Mouse (Mus musculus): ENCODE measurements around the gene Actl7b.

Actl7b gene

DNA sequence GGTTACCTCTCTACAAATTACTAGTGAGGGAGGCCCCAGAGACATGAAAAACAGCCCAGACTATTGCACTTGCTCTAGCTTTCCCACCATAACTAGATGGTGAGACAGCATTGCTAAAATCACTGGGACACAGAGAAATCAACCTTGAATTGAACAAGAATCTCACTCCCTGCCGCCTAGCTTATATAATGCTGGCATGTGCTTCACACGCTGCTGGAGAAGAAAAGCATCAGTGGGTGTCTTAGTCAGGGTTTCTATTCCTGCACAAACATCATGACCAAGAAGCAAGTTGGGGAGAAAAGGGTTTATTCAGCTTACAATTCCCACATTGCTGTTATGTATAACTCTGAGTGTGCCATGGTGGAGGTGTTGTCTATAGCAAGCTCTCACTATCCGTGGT lies 28.1 kb downstream of the Actl7b start:
- DNase-seq (ENCODE audit: low read depth, low spot score), result no peak

DNA sequence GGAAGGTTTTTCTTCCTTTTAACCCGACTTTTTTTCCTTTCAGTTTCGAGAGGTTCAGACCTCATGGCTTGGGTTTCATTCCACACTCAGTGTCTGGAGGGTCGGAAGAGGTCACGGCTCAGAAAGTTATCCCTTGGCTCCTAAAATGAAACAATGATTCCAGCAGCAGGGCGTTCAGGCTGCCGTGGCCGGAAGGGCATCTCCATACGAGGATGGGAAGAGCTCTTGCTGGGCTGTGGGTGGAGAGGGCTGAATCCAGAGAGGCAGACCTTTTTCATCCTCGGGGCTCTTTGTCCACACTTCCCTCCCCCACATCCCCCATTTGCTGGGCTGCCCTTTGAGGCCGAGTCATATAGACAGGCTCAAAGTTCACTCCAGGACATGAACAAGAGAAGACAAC lies 39.0 kb downstream of the Actl7b start:
- DNase-seq (ENCODE audit: low read depth, low spot score), result peak; percentile 23

DNA sequence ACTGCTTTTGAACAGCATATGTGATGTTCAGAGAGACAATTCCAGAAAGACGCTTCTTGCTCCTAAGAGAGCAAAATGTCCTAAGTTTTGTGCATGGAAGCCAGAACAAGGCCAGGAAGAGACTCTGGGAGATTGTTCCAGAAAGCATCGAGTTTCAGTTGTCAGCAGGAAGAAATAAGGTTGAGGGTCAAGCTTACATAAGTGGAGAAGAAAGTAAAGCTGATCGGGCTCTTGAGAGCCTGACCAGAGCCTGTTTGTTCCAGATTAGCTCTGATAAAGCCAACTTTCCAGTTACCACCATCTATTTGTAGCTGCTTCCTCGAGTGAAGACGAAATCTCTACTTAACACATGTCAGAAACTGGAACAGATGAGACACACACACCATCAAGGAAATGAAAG lies 42.6 kb downstream of the Actl7b start:
- no peak for DNase-seq (ENCODE audit: low read depth, low spot score)

DNA sequence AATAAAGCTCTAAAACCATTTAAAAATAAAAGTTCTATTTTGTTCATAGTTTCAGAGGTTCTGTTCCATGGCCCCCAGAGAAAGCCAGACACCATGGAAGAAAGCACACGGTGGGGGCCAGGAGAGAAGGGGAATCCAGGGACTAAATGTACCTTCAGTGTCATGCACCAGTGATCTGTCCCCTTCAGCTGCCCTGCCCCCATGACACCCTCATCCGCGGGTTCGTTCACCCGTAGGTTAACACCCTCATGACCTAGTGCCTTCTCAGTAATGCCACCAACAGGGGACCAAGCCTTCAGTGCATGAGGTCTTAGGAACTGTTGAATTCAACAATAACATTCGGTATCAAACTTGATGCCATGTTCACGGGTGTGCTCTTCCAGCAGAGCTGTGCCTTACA lies 44.8 kb downstream of the Actl7b start:
- DNase-seq (ENCODE audit: low read depth, low spot score), result no peak
